In the genomic region with DNA sequence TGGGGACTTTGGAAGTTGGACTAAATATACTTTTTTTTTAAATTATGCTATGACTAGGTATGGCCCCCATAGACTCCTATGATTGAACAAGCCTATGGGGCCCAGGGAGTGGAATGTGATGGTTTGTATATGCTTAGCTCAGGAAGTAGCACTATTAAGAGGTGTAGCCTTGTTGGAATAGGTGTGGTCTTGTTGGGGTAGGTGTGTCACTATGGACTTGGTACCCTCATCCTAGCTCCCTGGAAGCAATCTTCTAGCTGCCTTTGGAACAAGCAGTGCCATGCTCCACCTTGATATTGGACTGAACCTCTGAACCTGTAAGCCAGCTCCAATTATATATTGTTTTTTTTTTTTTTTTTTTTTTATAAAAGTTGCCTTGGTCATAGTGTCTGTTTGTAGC, we compare ENCODE assay signal across 39 mouse cellular contexts. TPM values are rescaled to one million over a fixed set of nuclear protein-coding genes. Genes with fewer than 3 reads are reported as not detected.
"Had no signal": no experiment of that assay in that cellular context is flagged by ENCODE, and none has a peak within 500 bp of the region (broad histone marks: within the 10 kb centered on the region; RNA-seq: fewer than 3 reads in every experiment).

No protein-coding gene starts in this region.

- H3K36me3 ChIP-seq: heart, embryonic 13.5 days; heart, embryonic 15.5 days; hindbrain, embryonic 13.5 days; hindbrain, embryonic 15.5 days; limb, embryonic 10.5 days; limb, embryonic 12.5 days had no signal

- H3K27me3 ChIP-seq: heart, embryonic 15.5 days; hindbrain, embryonic 15.5 days; limb, embryonic 12.5 days had no signal

- H3K9me3 ChIP-seq: heart, embryonic 13.5 days; heart, embryonic 15.5 days; hindbrain, embryonic 13.5 days; hindbrain, embryonic 15.5 days; limb, embryonic 10.5 days; limb, embryonic 12.5 days had no signal

- ATAC-seq: forebrain, postnatal 0 days; hindbrain, postnatal 0 days had no signal

- H3K4me3 ChIP-seq: heart, adult 2 months; heart, embryonic 13.5 days; heart, embryonic 15.5 days; hindbrain, embryonic 13.5 days; hindbrain, embryonic 15.5 days; left cerebral cortex, adult 2 months; limb, embryonic 10.5 days; limb, embryonic 12.5 days had no signal

- H3K9ac ChIP-seq: forebrain, postnatal 0 days; heart, embryonic 13.5 days; heart, embryonic 15.5 days; hindbrain, embryonic 13.5 days; hindbrain, embryonic 15.5 days; limb, embryonic 12.5 days had no signal

- H3K27ac ChIP-seq: heart, adult 2 months; heart, embryonic 13.5 days; heart, embryonic 15.5 days; hindbrain, embryonic 13.5 days; hindbrain, embryonic 15.5 days; hindbrain, postnatal 0 days; left cerebral cortex, adult 2 months; limb, embryonic 10.5 days; limb, embryonic 12.5 days had no signal

- H3K4me2 ChIP-seq: heart, embryonic 11.5 days; heart, embryonic 13.5 days; heart, embryonic 15.5 days; hindbrain, embryonic 13.5 days; hindbrain, embryonic 15.5 days; limb, embryonic 12.5 days; liver, embryonic 11.5 days had no signal

- DNase-seq: forebrain, postnatal 0 days; gastrocnemius, postnatal 14 days; gastrocnemius, postnatal 36 days; heart, adult 11 months; heart, adult 2 months; heart, postnatal 14 days; heart, postnatal 36 days; kidney, adult 18-20 months; kidney, adult 8-10 months; kidney, postnatal 10 days; kidney, postnatal 25 days; kidney, postnatal 4 days; layer of hippocampus, adult 9-11 months; liver had no signal

- H3K4me1 ChIP-seq: heart, embryonic 13.5 days; heart, embryonic 15.5 days; hindbrain, embryonic 13.5 days; hindbrain, embryonic 15.5 days; limb, embryonic 10.5 days; limb, embryonic 12.5 days had no signal

RNA-seq across cellular contexts. Expression of gene Krtap5-3, which starts 4.3 kb away (rescaled TPM):
- total RNA-seq: forebrain, postnatal 0 days; gastrocnemius, adult 18-20 months; gastrocnemius, adult 8-10 months; gastrocnemius, postnatal 14 days; gastrocnemius, postnatal 36 days; heart, adult 2 months; heart, postnatal 14 days; heart, postnatal 36 days; hematopoietic stem cell, adult 5-6 weeks; hindbrain, postnatal 0 days; layer of hippocampus, adult 18-20 months; layer of hippocampus, adult 8-10 months; layer of hippocampus, postnatal 14 days; left cerebral cortex, adult 2 months; left cerebral cortex, postnatal 14 days; left cerebral cortex, postnatal 36 days had no signal
- polyA plus RNA-seq: forebrain, postnatal 0 days; gonadal fat pad, adult 2 months; heart, adult 2 months; heart, embryonic 11.5 days; heart, embryonic 13.5 days; heart, embryonic 15.5 days; heart, postnatal 0 days; hindbrain, embryonic 11.5 days; hindbrain, embryonic 13.5 days; hindbrain, embryonic 15.5 days; hindbrain, postnatal 0 days; intestine, embryonic 14.5 days; kidney, embryonic 14.5 days; kidney, embryonic 16.5 days; limb, embryonic 10.5 days; limb, embryonic 12.5 days; limb, embryonic 14.5 days; liver, embryonic 11.5 days had no signal

RNA-seq across cellular contexts. Expression of gene Gm7579, which starts 6.2 kb away (rescaled TPM):
- total RNA-seq: forebrain, postnatal 0 days; gastrocnemius, adult 18-20 months; gastrocnemius, adult 8-10 months; gastrocnemius, postnatal 14 days; gastrocnemius, postnatal 36 days; heart, adult 2 months; heart, postnatal 14 days; heart, postnatal 36 days; hematopoietic stem cell, adult 5-6 weeks; hindbrain, postnatal 0 days; layer of hippocampus, adult 18-20 months; layer of hippocampus, adult 8-10 months; layer of hippocampus, postnatal 14 days; left cerebral cortex, adult 2 months; left cerebral cortex, postnatal 14 days; left cerebral cortex, postnatal 36 days had no signal
- polyA plus RNA-seq: forebrain, postnatal 0 days; gonadal fat pad, adult 2 months; heart, adult 2 months; heart, embryonic 11.5 days; heart, embryonic 13.5 days; heart, embryonic 15.5 days; heart, postnatal 0 days; hindbrain, embryonic 11.5 days; hindbrain, embryonic 13.5 days; hindbrain, embryonic 15.5 days; hindbrain, postnatal 0 days; intestine, embryonic 14.5 days; kidney, embryonic 14.5 days; kidney, embryonic 16.5 days; limb, embryonic 10.5 days; limb, embryonic 12.5 days; limb, embryonic 14.5 days; liver, embryonic 11.5 days had no signal

RNA-seq across cellular contexts. Expression of gene Gm10153, which starts 15.3 kb away (rescaled TPM):
- total RNA-seq: forebrain, postnatal 0 days; gastrocnemius, adult 18-20 months; gastrocnemius, adult 8-10 months; gastrocnemius, postnatal 14 days; gastrocnemius, postnatal 36 days; heart, adult 2 months; heart, postnatal 14 days; heart, postnatal 36 days; hematopoietic stem cell, adult 5-6 weeks; hindbrain, postnatal 0 days; layer of hippocampus, adult 18-20 months; layer of hippocampus, adult 8-10 months; layer of hippocampus, postnatal 14 days; left cerebral cortex, adult 2 months; left cerebral cortex, postnatal 14 days; left cerebral cortex, postnatal 36 days had no signal
- polyA plus RNA-seq: forebrain, postnatal 0 days; gonadal fat pad, adult 2 months; heart, adult 2 months; heart, embryonic 11.5 days; heart, embryonic 13.5 days; heart, embryonic 15.5 days; heart, postnatal 0 days; hindbrain, embryonic 11.5 days; hindbrain, embryonic 13.5 days; hindbrain, embryonic 15.5 days; hindbrain, postnatal 0 days; intestine, embryonic 14.5 days; kidney, embryonic 14.5 days; kidney, embryonic 16.5 days; limb, embryonic 10.5 days; limb, embryonic 12.5 days; limb, embryonic 14.5 days; liver, embryonic 11.5 days had no signal

RNA-seq across cellular contexts. Expression of gene Krtap5-5, which starts 24.3 kb away (rescaled TPM):
- total RNA-seq: forebrain, postnatal 0 days; gastrocnemius, adult 18-20 months; gastrocnemius, adult 8-10 months; gastrocnemius, postnatal 14 days; gastrocnemius, postnatal 36 days; heart, adult 2 months; heart, postnatal 14 days; heart, postnatal 36 days; hematopoietic stem cell, adult 5-6 weeks; hindbrain, postnatal 0 days; layer of hippocampus, adult 18-20 months; layer of hippocampus, adult 8-10 months; layer of hippocampus, postnatal 14 days; left cerebral cortex, adult 2 months; left cerebral cortex, postnatal 14 days; left cerebral cortex, postnatal 36 days had no signal
- polyA plus RNA-seq: forebrain, postnatal 0 days; gonadal fat pad, adult 2 months; heart, adult 2 months; heart, embryonic 11.5 days; heart, embryonic 13.5 days; heart, embryonic 15.5 days; heart, postnatal 0 days; hindbrain, embryonic 11.5 days; hindbrain, embryonic 13.5 days; hindbrain, embryonic 15.5 days; hindbrain, postnatal 0 days; intestine, embryonic 14.5 days; kidney, embryonic 14.5 days; kidney, embryonic 16.5 days; limb, embryonic 10.5 days; limb, embryonic 12.5 days; limb, embryonic 14.5 days; liver, embryonic 11.5 days had no signal

RNA-seq across cellular contexts. Expression of gene Krtap5-2, which starts 29.7 kb away (rescaled TPM):
- total RNA-seq: forebrain, postnatal 0 days; gastrocnemius, adult 18-20 months; gastrocnemius, adult 8-10 months; gastrocnemius, postnatal 14 days; gastrocnemius, postnatal 36 days; heart, adult 2 months; heart, postnatal 14 days; heart, postnatal 36 days; hematopoietic stem cell, adult 5-6 weeks; hindbrain, postnatal 0 days; layer of hippocampus, adult 18-20 months; layer of hippocampus, adult 8-10 months; layer of hippocampus, postnatal 14 days; left cerebral cortex, adult 2 months; left cerebral cortex, postnatal 14 days; left cerebral cortex, postnatal 36 days had no signal
- polyA plus RNA-seq: forebrain, postnatal 0 days; gonadal fat pad, adult 2 months; heart, adult 2 months; heart, embryonic 11.5 days; heart, embryonic 13.5 days; heart, embryonic 15.5 days; heart, postnatal 0 days; hindbrain, embryonic 11.5 days; hindbrain, embryonic 13.5 days; hindbrain, embryonic 15.5 days; hindbrain, postnatal 0 days; intestine, embryonic 14.5 days; kidney, embryonic 14.5 days; kidney, embryonic 16.5 days; limb, embryonic 10.5 days; limb, embryonic 12.5 days; limb, embryonic 14.5 days; liver, embryonic 11.5 days had no signal
